Mouse (Mus musculus) olfactory bulb, adult 2 months (tissue): ENCODE measurements at regions not wholly inside any gene's neighbourhood (a gene's known extent, or its start where the extent isn't known, plus 50 kb on each side); places are given as distances from the start of the nearest gene placed in this dataset.

Source experiments
- CTCF ChIP-seq: fragments of 200-500 bp; IDR thresholded peaks from 2 replicates; pipeline ENCODE4 v1.5.1; 2012; ENCODE audit warnings: low read depth, mild to moderate bottlenecking, low read length, moderate library complexity; ENCODE audit not compliant: insufficient read depth
- POLR2A ChIP-seq: fragments of 200-500 bp; IDR thresholded peaks from 2 replicates; pipeline ENCODE4 v1.6.1; 2012; ENCODE audit warnings: mild to moderate bottlenecking, low read depth, low read length, moderate library complexity; ENCODE audit not compliant: insufficient read depth

- TF ChIP-seq CTCF (no peak), POLR2A (no peak)
Observed at GRCm38 (mm10) chr4:55604915-55605314, 72.6 kb upstream of the Klf4 start.
